Mouse (Mus musculus) limb, embryonic 11.5 days (tissue): ENCODE results near the gene Plxna3. TPM values are rescaled to one million over a fixed set of nuclear protein-coding genes. Genes with fewer than 3 reads are reported as not detected.

Experiments
- ATAC-seq: fragments of 200-750 bp; cut with Nextera tagmentation; 2 replicates; pipeline ENCODE4 v1.8.0; 2017; ENCODE audit warnings: low read depth; ENCODE audit not compliant: insufficient number of reproducible peaks, low FRiP score, low TSS enrichment
- DNase-seq: peaks from one replicate; pipeline ENCODE4 v3.0.0-alpha.2; 2015; ENCODE audit warnings: low spot score
- H3K27ac ChIP-seq: fragments of 300-500 bp; sonication (generic); replicated peaks from 2 replicates; pipeline ENCODE4 v1.5.1; 2014; ENCODE audit warnings: low read depth, mild to moderate bottlenecking, low read length
- H3K27me3 ChIP-seq: fragments of 300-500 bp; sonication (generic); 2 replicates; pipeline ENCODE4 v1.6.1; 2014; ENCODE audit warnings: mild to moderate bottlenecking, low read length, mixed read lengths; ENCODE audit not compliant: control insufficient read depth, insufficient read depth
- H3K36me3 ChIP-seq: fragments of 300-500 bp; sonication (generic); 2 replicates; pipeline ENCODE4 v1.6.1; 2014; ENCODE audit warnings: mild to moderate bottlenecking, low read length, moderate library complexity, mixed read lengths; ENCODE audit not compliant: control insufficient read depth, insufficient read depth
- H3K4me1 ChIP-seq: fragments of 300-500 bp; sonication (generic); 2 replicates; pipeline ENCODE4 v1.6.1; 2014; ENCODE audit warnings: low read length, mixed read lengths; ENCODE audit not compliant: control insufficient read depth, insufficient read depth
- H3K4me2 ChIP-seq: fragments of 300-500 bp; sonication (generic); 2 replicates; pipeline ENCODE4 v1.6.1; 2014; ENCODE audit warnings: low read depth, mild to moderate bottlenecking, moderate library complexity; ENCODE audit not compliant: severe bottlenecking
- H3K4me3 ChIP-seq: fragments of 300-500 bp; sonication (generic); 2 replicates; pipeline ENCODE4 v1.5.1; 2014; ENCODE audit warnings: low read depth, low read length
- H3K9ac ChIP-seq: fragments of 300-500 bp; sonication (generic); 2 replicates; pipeline ENCODE4 v1.6.1; 2014; ENCODE audit warnings: mild to moderate bottlenecking, low read length
- H3K9me3 ChIP-seq: fragments of 300-500 bp; sonication (generic); 2 replicates; pipeline ENCODE4 v1.6.1; 2016; ENCODE audit warnings: low read length; ENCODE audit not compliant: control insufficient read depth
- WGBS: fragments of 180-500 bp; shearing (Covaris S2); extraction: QIAGEN DNeasy Blood & Tissue Kit; methylation state at CpG from one replicate; pipeline ENCODE4 v1.1.7; 2014; 5-methylcytosine and 5-hydroxymethylcytosine counted together
- polyA plus RNA-seq: library from polyadenylated mRNA; unstranded; fragments of >200 nt; fragmentation: Nextera tagmentation; extraction: Ambion mirVana; gene quantifications from 2 replicates; pipeline ENCODE4 v1.2.1, GENCODE M21; 2014

The Plxna3 gene
- polyA plus RNA-seq, 1 experiment from 2014 or later, result 10.5 TPM

GRCm38 (mm10) chrX:74298348-74298747, 30.5 kb upstream of the Plxna3 start:
- Histone ChIP-seq H3K4me2 (no peak overlapping the region), H3K9ac (no peak overlapping the region), H3K4me3 (no peak overlapping the region), H3K27me3 (no peaks in the 10 kb centered on the region), H3K9me3 (no peaks in the 10 kb centered on the region), H3K4me1 (no peaks in the 10 kb centered on the region), H3K27ac (no peak overlapping the region), H3K36me3 (no peaks in the 10 kb centered on the region)
- ATAC-seq (no peak), DNase-seq (no peak)
- WGBS, result 85% methylated on average over 1 of the region's 1 CpGs

- Histone ChIP-seq H3K4me2 (no peak overlapping the region), H3K27ac (no peak overlapping the region), H3K4me1 (no peaks in the 10 kb centered on the region), H3K9ac (no peak overlapping the region), H3K27me3 (no peaks in the 10 kb centered on the region), H3K9me3 (no peaks in the 10 kb centered on the region), H3K4me3 (no peak overlapping the region), H3K36me3 (no peaks in the 10 kb centered on the region)
- no peak for DNase-seq
- WGBS, result 88% methylated on average over 3 of the region's 3 CpGs
- no peak for ATAC-seq
Measured at GRCm38 (mm10) chrX:74299721-74300120, 29.1 kb upstream of the Plxna3 start.

GRCm38 (mm10) chrX:74304867-74305700, 23.8 kb upstream of the Plxna3 start, which contains the start of gene Gdi1:
TSS of gene Gdi1 (plus strand) at chrX:74304998.
- Histone ChIP-seq H3K4me1 (no peaks in the 10 kb centered on the region), H3K4me3 (peak within 1 kb of the TSS; percentile 54), H3K9ac (peak within 1 kb of the TSS; percentile 63), H3K9me3 (no peaks in the 10 kb centered on the region), H3K27me3 (no peaks in the 10 kb centered on the region), H3K36me3 (0 out of 2 replicates have a peak, but pooled peaks cover 4% of the 10 kb centered on the region), H3K4me2 (peak within 1 kb of the TSS; percentile 74), H3K27ac (peak within 1 kb of the TSS; percentile 68; the same call in 1 of the 2 replicates)
- ATAC-seq, result peak; percentile 76
- WGBS, result 24% methylated on average over 40 of the region's 41 CpGs
- DNase-seq, result peak; percentile 84

- Histone ChIP-seq H3K27ac (no peak within 1 kb of the TSS), H3K9me3 (no peaks in the 10 kb centered on the region), H3K36me3 (0 out of 2 replicates have a peak, but pooled peaks cover 3% of the 10 kb centered on the region), H3K27me3 (no peaks in the 10 kb centered on the region), H3K9ac (peak within 1 kb of the TSS; percentile 65), H3K4me2 (peak within 1 kb of the TSS; percentile 67), H3K4me3 (peak within 1 kb of the TSS; percentile 49), H3K4me1 (no peaks in the 10 kb centered on the region)
- WGBS, result 30% methylated on average over 51 of the region's 59 CpGs
- ATAC-seq (peak; percentile 95), DNase-seq (peak; percentile 84)
Measured at GRCm38 (mm10) chrX:74312540-74313464, 16.1 kb upstream of the Plxna3 start, which contains the start of gene Fam50a. TSS of gene Fam50a (plus strand) at chrX:74313033.

GRCm38 (mm10) chrX:74329215-74329671, 377 bp downstream of the Plxna3 start:
- Histone ChIP-seq H3K9ac (peak overlapping the region; percentile 63), H3K9me3 (no peaks in the 10 kb centered on the region), H3K27me3 (no peaks in the 10 kb centered on the region), H3K4me2 (peak overlapping the region; percentile 58), H3K36me3 (no peaks in the 10 kb centered on the region; the same call in 1 of the 2 replicates), H3K27ac (no peak overlapping the region), H3K4me1 (no peaks in the 10 kb centered on the region), H3K4me3 (peak overlapping the region; percentile 45)
- WGBS, result 22% methylated on average over 10 of the region's 10 CpGs
- no peak for DNase-seq
- ATAC-seq, result peak; percentile 57

- Histone ChIP-seq H3K4me2 (peak overlapping the region; percentile 58; the same call in 1 of the 2 replicates), H3K27me3 (no peaks in the 10 kb centered on the region), H3K9ac (no peak overlapping the region), H3K9me3 (no peaks in the 10 kb centered on the region), H3K36me3 (no peaks in the 10 kb centered on the region; the same call in 1 of the 2 replicates), H3K4me3 (peak overlapping the region; percentile 45), H3K4me1 (no peaks in the 10 kb centered on the region), H3K27ac (no peak overlapping the region)
- ATAC-seq (no peak), DNase-seq (no peak)
- WGBS, result 49% methylated on average over 2 of the region's 2 CpGs
Measured at GRCm38 (mm10) chrX:74330166-74330930, 1.5 kb downstream of the Plxna3 start.

GRCm38 (mm10) chrX:74352645-74353466, 24.0 kb downstream of the Plxna3 start:
- Histone ChIP-seq H3K36me3 (no peaks in the 10 kb centered on the region), H3K27ac (no peak overlapping the region), H3K9me3 (no peaks in the 10 kb centered on the region), H3K9ac (peak overlapping the region; percentile 66), H3K4me1 (no peaks in the 10 kb centered on the region), H3K4me3 (peak overlapping the region; percentile 43), H3K4me2 (peak overlapping the region; percentile 57), H3K27me3 (no peaks in the 10 kb centered on the region)
- ATAC-seq (peak; percentile 9; the same call in 1 of the 2 replicates), DNase-seq (peak; percentile 26)
- 30% methylated on average over 13 of the region's 13 CpGs for WGBS
